In the genomic region with DNA sequence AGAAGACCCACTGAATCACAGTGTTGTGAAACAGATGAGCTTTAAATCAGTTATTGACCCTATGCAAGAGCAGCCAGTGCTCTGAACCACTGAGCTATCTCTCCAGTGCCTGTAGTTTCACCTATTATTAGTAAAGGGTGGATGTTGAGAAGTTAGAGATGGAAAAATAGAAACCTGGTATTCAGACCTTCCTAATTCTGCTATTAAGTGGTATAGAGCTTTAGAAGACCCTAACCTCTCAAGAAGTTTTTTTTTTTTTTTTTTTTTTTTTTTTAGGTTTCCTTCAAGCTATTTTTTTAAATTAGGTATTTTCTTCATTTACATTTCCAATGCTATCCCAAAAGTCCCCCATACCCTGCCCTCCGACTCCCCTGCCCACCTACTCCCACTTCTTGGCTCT, we compare ENCODE assay signal across 10 mouse cellular contexts. TPM values are rescaled to one million over a fixed set of nuclear protein-coding genes. Genes with fewer than 3 reads are reported as not detected.
A peak's percentile ranks its signal among the peaks of the same experiment; 100 is the strongest.
DNase-seq lines count a peak whose midpoint lies in the region; ATAC-seq and TF ChIP-seq lines count a peak whose summit lies in the region.
"Had no signal": no experiment of that assay in that cellular context is flagged by ENCODE, and none has a peak within 500 bp of the region (broad histone marks: within the 10 kb centered on the region; RNA-seq: fewer than 3 reads in every experiment).

No protein-coding gene starts in this region.

- peaks cover 31% of the 10 kb centered on the region for H3K4me1 ChIP-seq in heart, embryonic 15.5 days (replicated peaks)
- H3K4me1 ChIP-seq in bone marrow macrophage, adult 2 months (ENCODE audit: control insufficient read depth, insufficient read depth, low read length): peaks cover 21% of the 10 kb centered on the region
- H3K4me1 ChIP-seq in hindbrain, embryonic 14.5 days (replicated peaks; ENCODE audit: control insufficient read depth, insufficient read depth, low read length): peaks cover 41% of the 10 kb centered on the region
- peaks cover 33% of the 10 kb centered on the region for H3K4me1 ChIP-seq in midbrain, embryonic 12.5 days

- intact Hi-C loops in left cerebral cortex, postnatal 14 days (cut with DNase I): no loop called here

- TF ChIP-seq CTCF in bone marrow macrophage, adult 2 months (IDR thresholded peaks at IDR 0.05; ENCODE audit: low read depth, low read length): no peak

- H3K4me2 ChIP-seq in heart, embryonic 15.5 days: peak overlapping the region; percentile 66
- H3K4me2 ChIP-seq in hindbrain, embryonic 14.5 days (replicated peaks): peak overlapping the region; percentile 94
- H3K4me2 ChIP-seq in midbrain, embryonic 12.5 days (replicated peaks): peak overlapping the region; percentile 74

- peak overlapping the region; percentile 58 for H3K4me3 ChIP-seq in heart, embryonic 15.5 days
- peak overlapping the region; percentile 72; the same call in 1 of the 2 replicates for H3K4me3 ChIP-seq in bone marrow macrophage, adult 2 months (ENCODE audit: insufficient read depth, low read length)
- H3K4me3 ChIP-seq in hindbrain, embryonic 14.5 days (replicated peaks; ENCODE audit: low read length): peak overlapping the region; percentile 64; the same call in 1 of the 2 replicates
- H3K4me3 ChIP-seq in midbrain, embryonic 12.5 days: peak overlapping the region; percentile 68

- peaks cover 20% of the 10 kb centered on the region; the same call in 1 of the 2 replicates for H3K36me3 ChIP-seq in heart, embryonic 15.5 days
- H3K36me3 ChIP-seq in hindbrain, embryonic 14.5 days (replicated peaks; ENCODE audit: control insufficient read depth, insufficient read depth): peaks cover 24% of the 10 kb centered on the region
- H3K36me3 ChIP-seq in midbrain, embryonic 12.5 days: peaks cover 15% of the 10 kb centered on the region

- 86% methylated on average over 1 of the region's 1 CpGs for WGBS in heart, embryonic 15.5 days
- 91% methylated on average over 1 of the region's 1 CpGs for WGBS in hindbrain, embryonic 14.5 days
- 94% methylated on average over 1 of the region's 1 CpGs for WGBS in midbrain, embryonic 12.5 days

- no peaks in the 10 kb centered on the region for H3K9me3 ChIP-seq in heart, embryonic 15.5 days (replicated peaks)
- H3K9me3 ChIP-seq in hindbrain, embryonic 14.5 days (ENCODE audit: control insufficient read depth, low read length): no peaks in the 10 kb centered on the region
- no peaks in the 10 kb centered on the region for H3K9me3 ChIP-seq in midbrain, embryonic 12.5 days

- ATAC-seq in heart, embryonic 15.5 days (replicated peaks; ENCODE audit: insufficient number of reproducible peaks, insufficient read depth, low FRiP score, low read depth): no peak
- no peak for ATAC-seq in hindbrain, embryonic 14.5 days (ENCODE audit: low FRiP score)
- ATAC-seq in midbrain, embryonic 12.5 days (ENCODE audit: low FRiP score, low read depth): no peak

- no peaks in the 10 kb centered on the region for H3K27me3 ChIP-seq in heart, embryonic 15.5 days
- H3K27me3 ChIP-seq in hindbrain, embryonic 14.5 days (ENCODE audit: control insufficient read depth, insufficient read depth, low read length): no peaks in the 10 kb centered on the region
- no peaks in the 10 kb centered on the region for H3K27me3 ChIP-seq in midbrain, embryonic 12.5 days

- TF ChIP-seq POLR2A in bone marrow macrophage, adult 2 months (IDR thresholded peaks at IDR 0.05; ENCODE audit: borderline replicate concordance, low read depth, low read length): no peak

- no peak for DNase-seq in heart, adult 18-20 months
- DNase-seq in hindbrain, embryonic 14.5 days (ENCODE audit: low spot score): no peak
- no peak for DNase-seq in spleen, adult 18-20 months
- DNase-seq in cerebellum, postnatal 36 days: no peak
- no peak for DNase-seq in left cerebral cortex, postnatal 14 days (ENCODE audit: low spot score in 2 of 2)
- DNase-seq: cerebellum, adult 11-12 months had no signal

- H3K27ac ChIP-seq in heart, embryonic 15.5 days: no peak overlapping the region
- H3K27ac ChIP-seq in bone marrow macrophage, adult 2 months (ENCODE audit: insufficient read depth, low read depth, low read length): no peak overlapping the region
- H3K27ac ChIP-seq in hindbrain, embryonic 14.5 days: no peak overlapping the region
- no peak overlapping the region for H3K27ac ChIP-seq in midbrain, embryonic 12.5 days (replicated peaks)
- H3K27ac ChIP-seq: macrophage had no signal

- H3K9ac ChIP-seq in heart, embryonic 15.5 days: peak overlapping the region; percentile 61; the same call in 1 of the 2 replicates
- peak overlapping the region; percentile 74; the same call in 1 of the 2 replicates for H3K9ac ChIP-seq in hindbrain, embryonic 14.5 days
- peak overlapping the region; percentile 76 for H3K9ac ChIP-seq in midbrain, embryonic 12.5 days (replicated peaks)

RNA-seq across cellular contexts. Expression of a gene that starts 5.6 kb away (rescaled TPM):
- polyA plus RNA-seq in heart, embryonic 15.5 days (2015; fragmentation: Nextera tagmentation; extraction: Ambion mirVana): 32.1 and 39.5 TPM in 2 replicates
- total RNA-seq in heart, adult 18-20 months (2021): 10 to 100 TPM; 46.7 to 47.2 TPM
- polyA plus RNA-seq in bone marrow macrophage, adult 2 months (2012; ENCODE audit: insufficient read depth, insufficient read length, missing spikeins): 59.5 and 69.7 TPM in 2 replicates
- polyA plus RNA-seq in hindbrain, embryonic 14.5 days (2014; fragmentation: Nextera tagmentation; extraction: Ambion mirVana): 154 and 180 TPM in 2 replicates
- 107 and 109 TPM in 2 replicates for polyA plus RNA-seq in midbrain, embryonic 12.5 days (2016; fragmentation: Nextera tagmentation; extraction: Ambion mirVana)
- total RNA-seq in left cerebral cortex, postnatal 14 days (2021): 100 to 1,000 TPM; 304 to 324 TPM

RNA-seq across cellular contexts. Expression of a gene that starts 6.7 kb away (rescaled TPM):
- 0.20 and 0.41 TPM in 2 replicates for polyA plus RNA-seq in heart, embryonic 15.5 days (2015; fragmentation: Nextera tagmentation; extraction: Ambion mirVana)
- not detected for total RNA-seq in heart, adult 18-20 months (2021)
- not detected in 2 replicates for polyA plus RNA-seq in bone marrow macrophage, adult 2 months (2012; ENCODE audit: insufficient read depth, insufficient read length, missing spikeins)
- 0.05 TPM in 1 of 2 replicates, not detected in the other for polyA plus RNA-seq in hindbrain, embryonic 14.5 days (2014; fragmentation: Nextera tagmentation; extraction: Ambion mirVana)
- polyA plus RNA-seq in midbrain, embryonic 12.5 days (2016; fragmentation: Nextera tagmentation; extraction: Ambion mirVana): 0.55 and 0.83 TPM in 2 replicates
- total RNA-seq in left cerebral cortex, postnatal 14 days (2021): not detected
- polyA plus RNA-seq: macrophage had no signal

RNA-seq across cellular contexts. Expression of a gene that starts 9.2 kb away (rescaled TPM):
- 7.9 and 8.9 TPM in 2 replicates for polyA plus RNA-seq in heart, embryonic 15.5 days (2015; fragmentation: Nextera tagmentation; extraction: Ambion mirVana)
- total RNA-seq in heart, adult 18-20 months (2021): 10 to 100 TPM in 1 of 2 experiments, 1 to 10 TPM in 1; 7.0 to 14.9 TPM
- 6.2 and 12.2 TPM in 2 replicates for polyA plus RNA-seq in bone marrow macrophage, adult 2 months (2012; ENCODE audit: insufficient read depth, insufficient read length, missing spikeins)
- polyA plus RNA-seq in hindbrain, embryonic 14.5 days (2014; fragmentation: Nextera tagmentation; extraction: Ambion mirVana): 14.9 and 15.1 TPM in 2 replicates
- 19.7 and 20.1 TPM in 2 replicates for polyA plus RNA-seq in midbrain, embryonic 12.5 days (2016; fragmentation: Nextera tagmentation; extraction: Ambion mirVana)
- total RNA-seq in left cerebral cortex, postnatal 14 days (2021): 10 to 100 TPM in 1 of 2 experiments, 1 to 10 TPM in 1; 9.7 to 11.1 TPM
